Mouse (Mus musculus) layer of hippocampus, adult 2 months (tissue): ENCODE measurements around the gene Cabp7. TPM values are rescaled to one million over a fixed set of nuclear protein-coding genes. Genes with fewer than 3 reads are reported as not detected.

Experiments
- DNase-seq, 2 experiments: peaks; one replicate each; pipeline ENCODE4 v3.0.0; 2022; ENCODE audit warnings: low spot score in 2 of 2
- H3K27ac ChIP-seq: fragments of 200-600 bp; 2 replicates; pipeline ENCODE4 v1.8.1; 2022
- H3K4me3 ChIP-seq: fragments of 200-600 bp; 2 replicates; pipeline ENCODE4 v1.8.1; 2022; ENCODE audit warnings: mild to moderate bottlenecking
- CTCF ChIP-seq: fragments of 200-600 bp; conservative IDR thresholded peaks from 2 replicates; pipeline ENCODE4 v1.8.1; 2022; ENCODE audit warnings: antibody characterized with exemption, mild to moderate bottlenecking, moderate library complexity
- total RNA-seq, 2 experiments: library from RNA; stranded (reverse); gene quantifications; 2 replicates each; pipeline ENCODE4 v1.2.3; 2021

Cabp7 gene
- total RNA-seq, 2 experiments from 2014 or later: 309 to 329 TPM

- H3K27ac ChIP-seq: no peak overlapping the region
- no peak for TF ChIP-seq CTCF
- no peak for DNase-seq
- no peak overlapping the region for H3K4me3 ChIP-seq
These were observed 15.9 kb upstream of the Cabp7 start for GRCm38 (mm10) chr11:4762511-4762910.

GRCm38 (mm10) chr11:4761991-4762390 is 15.4 kb upstream of the Cabp7 start:
- TF ChIP-seq CTCF: no peak
- DNase-seq: no peak
- Histone ChIP-seq H3K4me3 (no peak overlapping the region), H3K27ac (no peak overlapping the region; the same call in 1 of the 2 replicates)

- DNase-seq: no peak
- no peak for TF ChIP-seq CTCF
- no peak overlapping the region for H3K27ac ChIP-seq
- no peak overlapping the region for H3K4me3 ChIP-seq
These were observed 13.9 kb upstream of the Cabp7 start for GRCm38 (mm10) chr11:4760438-4760837.

- no peak overlapping the region for H3K27ac ChIP-seq
- H3K4me3 ChIP-seq: no peak overlapping the region
- TF ChIP-seq CTCF: no peak
- no peak for DNase-seq
These were observed 11.2 kb upstream of the Cabp7 start for GRCm38 (mm10) chr11:4757789-4758158.

DNA sequence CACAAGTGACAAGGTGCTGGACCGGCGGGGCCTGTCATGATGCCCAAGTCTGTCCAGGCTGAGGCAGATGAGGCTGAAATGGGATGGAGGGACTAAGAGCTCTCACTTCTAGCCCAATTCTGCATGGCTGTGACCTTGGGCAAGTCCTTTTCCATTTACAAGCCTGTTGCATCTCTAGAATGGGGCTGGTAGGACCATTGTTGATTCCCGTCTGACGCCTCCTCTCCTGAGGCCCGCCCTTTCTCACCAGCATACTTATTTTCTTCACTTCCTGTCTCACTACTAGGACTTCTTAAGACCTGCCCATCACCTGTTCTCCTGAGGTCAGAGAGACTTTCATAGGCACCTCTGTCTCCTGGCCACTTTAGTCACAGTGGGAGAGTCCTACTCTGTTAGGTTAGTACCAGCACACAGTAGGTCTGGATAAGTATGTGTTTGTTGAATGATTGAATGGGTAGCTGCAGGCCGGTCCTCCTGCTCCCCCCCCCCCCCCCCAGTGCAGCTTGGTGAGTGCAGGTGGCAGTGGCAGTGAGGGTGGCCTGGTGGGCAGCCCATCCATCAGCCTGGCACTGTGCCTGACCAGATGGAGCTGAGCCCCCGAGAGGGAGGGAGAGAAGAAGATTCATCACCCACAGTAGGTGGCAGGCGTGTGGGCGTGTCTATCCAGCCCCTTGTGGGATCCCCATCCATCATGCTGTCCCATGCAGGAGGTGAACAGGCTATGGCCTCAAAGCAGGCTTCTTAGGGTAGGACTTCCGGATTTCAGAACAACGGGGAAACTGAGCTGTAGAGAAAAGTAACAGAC is 10.6 kb upstream of the Cabp7 start:
- TF ChIP-seq CTCF: no peak
- H3K27ac ChIP-seq: no peak overlapping the region
- no peak overlapping the region for H3K4me3 ChIP-seq
- DNase-seq: no peak

DNA sequence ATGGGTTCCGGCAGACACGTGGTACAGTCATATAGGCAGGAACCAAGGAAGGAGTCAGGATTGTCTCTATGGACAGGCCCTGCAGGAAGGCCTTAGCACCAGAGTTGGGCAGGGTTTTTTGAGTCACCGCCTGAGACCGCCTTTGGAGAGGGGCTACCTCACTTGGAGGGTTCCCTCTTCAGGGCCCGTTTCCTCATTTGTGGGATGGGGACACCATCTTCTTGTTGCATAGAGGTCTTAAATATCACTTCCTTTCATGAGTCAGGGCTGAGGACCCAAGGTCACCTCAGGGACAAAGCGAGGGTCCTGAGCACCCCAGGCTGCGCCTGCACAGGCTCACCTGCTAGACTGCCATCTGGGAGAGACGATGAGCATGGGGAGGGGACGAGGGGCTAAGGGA is 9.9 kb upstream of the Cabp7 start:
- TF ChIP-seq CTCF: no peak
- DNase-seq: no peak
- Histone ChIP-seq H3K27ac (no peak overlapping the region), H3K4me3 (no peak overlapping the region)

DNA sequence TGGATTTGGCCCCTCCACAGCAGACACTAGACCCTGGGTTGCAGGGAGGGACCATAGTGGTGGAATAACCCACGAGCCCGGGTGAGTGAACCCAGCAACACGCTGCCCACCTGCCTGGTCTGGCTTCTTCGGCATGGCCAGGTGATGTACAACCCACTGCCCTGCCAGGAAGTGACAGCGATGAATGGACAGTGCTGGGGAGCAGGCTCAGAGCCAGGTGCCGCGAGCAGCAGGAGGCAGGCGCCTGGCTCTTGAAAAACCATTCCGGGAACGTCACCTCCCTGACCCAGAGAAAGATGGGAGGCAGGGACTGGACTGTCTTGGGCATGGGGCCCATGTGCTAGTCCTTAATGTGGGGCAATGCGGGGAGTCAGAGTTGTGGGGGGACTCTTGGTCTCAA is 8.3 kb upstream of the Cabp7 start:
- Histone ChIP-seq H3K27ac (no peak overlapping the region), H3K4me3 (no peak overlapping the region)
- DNase-seq: no peak
- no peak for TF ChIP-seq CTCF

DNA sequence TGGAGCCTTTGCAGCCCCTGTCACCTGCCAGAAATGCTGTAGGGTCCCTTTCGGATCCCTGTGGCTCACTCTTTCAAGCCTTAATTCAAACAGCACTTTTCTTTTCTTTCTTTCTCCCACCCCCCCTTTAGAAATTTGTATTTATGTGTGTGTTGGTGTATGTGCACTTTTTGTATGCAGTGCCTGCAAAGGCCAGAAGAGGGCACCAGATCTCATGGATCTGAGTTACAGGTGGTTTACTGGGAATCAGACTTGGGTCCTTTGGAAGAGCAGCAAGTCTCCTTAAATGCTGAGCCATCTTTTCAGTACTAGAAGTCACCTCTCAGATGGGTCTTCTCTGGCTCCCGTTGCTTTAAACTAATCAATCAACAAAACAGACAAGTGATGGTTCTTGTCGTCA is 7.5 kb upstream of the Cabp7 start:
- Histone ChIP-seq H3K27ac (no peak overlapping the region), H3K4me3 (no peak overlapping the region)
- TF ChIP-seq CTCF: peak; percentile 62
- DNase-seq: no peak

DNA sequence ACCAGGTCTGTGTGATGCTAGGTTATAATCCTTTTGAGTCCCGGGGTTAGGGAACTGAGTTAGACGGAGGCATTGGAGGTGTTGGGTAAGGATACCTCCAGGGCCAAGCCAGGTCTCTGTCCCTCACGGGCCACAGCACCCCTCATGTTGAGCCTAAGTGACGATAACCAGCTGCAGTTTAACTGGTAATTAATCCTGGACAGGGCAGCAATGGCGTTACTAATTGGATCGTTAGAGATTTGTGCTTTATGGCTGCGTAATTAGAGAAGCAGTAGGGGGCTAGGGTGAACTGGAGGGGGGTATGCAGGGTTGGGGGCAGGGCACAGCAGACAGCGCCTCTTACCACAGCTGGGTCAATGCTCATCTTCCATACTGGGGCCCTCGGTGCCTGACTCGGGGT is 6.3 kb upstream of the Cabp7 start:
- no peak for DNase-seq
- Histone ChIP-seq H3K27ac (no peak overlapping the region), H3K4me3 (no peak overlapping the region)
- TF ChIP-seq CTCF: no peak

- Histone ChIP-seq H3K27ac (no peak overlapping the region), H3K4me3 (no peak overlapping the region)
- TF ChIP-seq CTCF: no peak
- DNase-seq: no peak
These were observed 3.7 kb upstream of the Cabp7 start for GRCm38 (mm10) chr11:4750263-4750662.

DNA sequence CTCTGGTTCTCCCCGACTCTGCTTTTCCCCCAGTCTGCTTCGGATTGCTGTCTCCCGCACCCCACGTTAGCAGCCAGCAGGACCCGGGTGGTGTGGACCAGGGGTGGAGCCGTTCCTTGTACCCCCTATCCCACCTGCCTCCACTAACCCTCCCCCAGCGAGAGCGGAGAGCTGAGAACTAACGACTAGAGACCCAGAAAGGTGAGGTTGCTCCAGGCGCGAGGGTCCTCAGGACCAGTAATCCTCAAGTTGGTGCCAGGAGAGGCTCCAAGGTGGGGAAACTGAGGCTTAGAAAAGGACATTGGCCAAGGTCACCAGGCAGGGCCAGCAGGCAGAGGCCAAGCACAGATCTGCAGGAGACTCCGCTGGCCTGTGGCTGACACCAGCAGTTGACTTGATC is 707 bp upstream of the Cabp7 start:
- peak overlapping the region; percentile 55 for H3K4me3 ChIP-seq
- no peak for DNase-seq
- peak overlapping the region; percentile 67 for H3K27ac ChIP-seq
- TF ChIP-seq CTCF: no peak

GRCm38 (mm10) chr11:4745969-4746368 is 609 bp downstream of the Cabp7 start:
- DNase-seq: no peak
- no peak for TF ChIP-seq CTCF
- peak overlapping the region; percentile 91 for H3K27ac ChIP-seq
- H3K4me3 ChIP-seq: peak overlapping the region; percentile 77

DNA sequence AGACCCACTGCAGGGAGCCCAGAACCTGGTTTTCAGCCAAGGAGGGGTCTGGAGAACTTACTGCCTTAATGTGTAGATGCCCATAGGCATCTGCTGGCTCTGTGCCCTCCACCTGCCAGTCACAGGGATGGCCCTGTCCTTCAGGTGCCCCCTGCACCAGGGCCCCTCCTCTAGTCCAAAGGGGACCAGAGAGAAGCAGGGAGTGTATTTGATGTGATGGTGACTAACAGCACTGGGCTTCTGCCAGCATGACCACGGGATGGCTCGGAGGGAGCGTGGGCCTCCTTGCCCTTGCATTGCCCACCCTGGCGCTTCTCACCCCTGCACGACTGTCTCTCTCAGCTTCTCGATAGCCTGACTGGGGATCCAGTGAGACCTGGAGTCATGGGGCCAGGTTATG is 1.9 kb downstream of the Cabp7 start:
- no peak for DNase-seq
- H3K27ac ChIP-seq: peak overlapping the region; percentile 91
- TF ChIP-seq CTCF: no peak
- H3K4me3 ChIP-seq: peak overlapping the region; percentile 77

DNA sequence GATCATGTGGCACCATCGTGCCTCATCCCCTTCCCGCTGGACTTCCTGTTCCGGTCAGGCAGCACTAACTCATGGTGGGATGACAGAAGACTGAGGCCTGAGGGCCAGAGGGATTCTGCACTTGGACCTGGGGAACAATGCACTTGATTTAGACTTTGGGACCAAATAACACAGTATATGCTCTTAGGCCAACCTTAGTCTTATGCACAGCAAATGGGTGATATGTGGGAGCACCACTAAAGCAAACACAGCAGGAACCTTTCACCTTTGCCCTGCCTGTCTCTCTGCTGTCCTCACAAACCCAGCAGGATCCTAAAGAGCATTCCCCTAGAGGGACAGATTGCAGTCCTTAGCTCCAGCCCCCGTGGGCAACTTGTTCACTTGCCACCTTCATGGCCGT is 5.8 kb downstream of the Cabp7 start:
- H3K4me3 ChIP-seq: no peak overlapping the region
- DNase-seq: no peak
- peak overlapping the region; percentile 33; the same call in 1 of the 2 replicates for H3K27ac ChIP-seq
- TF ChIP-seq CTCF: no peak
